Mouse (Mus musculus) large intestine, adult 2 months (tissue): ENCODE data around the gene Chrnb2. TPM values are rescaled to one million over a fixed set of nuclear protein-coding genes. Genes with fewer than 3 reads are reported as not detected.

Experiments
- DNase-seq: peaks from one replicate; pipeline ENCODE4 v3.0.0-alpha.2; 2012; ENCODE audit warnings: low read depth, low spot score
- WGBS: fragments of 180-500 bp; shearing (Covaris S2); methylation state at CpG from one replicate; pipeline ENCODE4 v1.1.7; 2018; 5-methylcytosine and 5-hydroxymethylcytosine counted together
- polyA plus RNA-seq: library from polyadenylated mRNA; depleted of rRNA; stranded (reverse); fragments of >200 nt; gene quantifications from 2 replicates; pipeline ENCODE4 v1.2.3, GENCODE M21; 2012

Chrnb2 gene
- polyA plus RNA-seq, 1 experiment, result 0.90 TPM

- no peak for DNase-seq
- 11% methylated on average over 11 of the region's 11 CpGs for WGBS
Measured at GRCm38 (mm10) chr3:89784991-89785753, 20.7 kb upstream of the Chrnb2 start.

- DNase-seq, result no peak
- WGBS, result 63% methylated on average over 5 of the region's 5 CpGs
Measured at GRCm38 (mm10) chr3:89781640-89782039, 17.2 kb upstream of the Chrnb2 start.

GRCm38 (mm10) chr3:89780102-89780501 is 15.7 kb upstream of the Chrnb2 start:
- 83% methylated on average over 4 of the region's 4 CpGs for WGBS
- DNase-seq, result no peak

GRCm38 (mm10) chr3:89776001-89776400 is 11.6 kb upstream of the Chrnb2 start:
- 79% methylated on average over 4 of the region's 4 CpGs for WGBS
- no peak for DNase-seq

- no peak for DNase-seq
- WGBS, result 10% methylated on average over 15 of the region's 15 CpGs
Measured at GRCm38 (mm10) chr3:89774236-89774960, 10.0 kb upstream of the Chrnb2 start.

GRCm38 (mm10) chr3:89773740-89774211 is 9.3 kb upstream of the Chrnb2 start:
- DNase-seq, result no peak
- under 1% methylated on average over 29 of the region's 37 CpGs for WGBS

- WGBS, result under 1% methylated on average over 82 of the region's 90 CpGs
Measured at GRCm38 (mm10) chr3:89772968-89773709, 8.7 kb upstream of the Chrnb2 start, which contains the start of gene Ube2q1. Gene Ube2q1 (plus strand): TSS chr3:89773616.

GRCm38 (mm10) chr3:89772588-89772967 is 8.1 kb upstream of the Chrnb2 start:
- DNase-seq, result no peak
- WGBS, result under 1% methylated on average over 17 of the region's 17 CpGs

More at GRCm38 (mm10) chr3:89772968-89773709, 8.7 kb upstream of the Chrnb2 start, which contains the start of gene Ube2q1:
- DNase-seq, result peak; percentile 69

GRCm38 (mm10) chr3:89770425-89771002 is 6.1 kb upstream of the Chrnb2 start:
- 62% methylated on average over 2 of the region's 2 CpGs for WGBS
- DNase-seq, result no peak

GRCm38 (mm10) chr3:89769584-89769983 is 5.2 kb upstream of the Chrnb2 start:
- no peak for DNase-seq
- WGBS, result 77% methylated on average over 7 of the region's 7 CpGs

GRCm38 (mm10) chr3:89759786-89760185 is 4.6 kb downstream of the Chrnb2 start:
- no peak for DNase-seq
- 62% methylated on average over 3 of the region's 3 CpGs for WGBS

- WGBS, result 68% methylated on average over 2 of the region's 2 CpGs
- DNase-seq, result no peak
Measured at GRCm38 (mm10) chr3:89757851-89758250, 6.6 kb downstream of the Chrnb2 start.

- no peak for DNase-seq
- WGBS, result 64% methylated on average over 6 of the region's 6 CpGs
Measured at GRCm38 (mm10) chr3:89755283-89755682, 9.1 kb downstream of the Chrnb2 start.

GRCm38 (mm10) chr3:89752307-89752706 is 12.1 kb downstream of the Chrnb2 start:
- WGBS, result 35% methylated on average over 1 of the region's 1 CpGs
- no peak for DNase-seq

- DNase-seq, result no peak
- WGBS, result 94% methylated on average over 6 of the region's 6 CpGs
Measured at GRCm38 (mm10) chr3:89738509-89738908, 25.9 kb downstream of the Chrnb2 start.

- DNase-seq, result no peak
- 76% methylated on average over 4 of the region's 4 CpGs for WGBS
Measured at GRCm38 (mm10) chr3:89732091-89732490, 32.3 kb downstream of the Chrnb2 start.

GRCm38 (mm10) chr3:89730350-89731331 is 33.8 kb downstream of the Chrnb2 start:
- under 1% methylated on average over 32 of the region's 32 CpGs for WGBS
- peak; percentile 73 for DNase-seq

- 77% methylated on average over 2 of the region's 2 CpGs for WGBS
- no peak for DNase-seq
Measured at GRCm38 (mm10) chr3:89728848-89729247, 35.6 kb downstream of the Chrnb2 start.

GRCm38 (mm10) chr3:89727028-89727427 is 37.4 kb downstream of the Chrnb2 start:
- 12% methylated on average over 4 of the region's 4 CpGs for WGBS
- DNase-seq, result no peak
